11 mouse cellular contexts compared by ENCODE assay signal in genomic region chr13:14142294-14142966, GRCm38 (mm10).
DNase-seq lines count a peak whose midpoint lies in the region; ATAC-seq and TF ChIP-seq lines count a peak whose summit lies in the region.
"Had no signal": no experiment of that assay in that cellular context is flagged by ENCODE, and none has a peak within 500 bp of the region (broad histone marks: within the 10 kb centered on the region; RNA-seq: fewer than 3 reads in every experiment).

No protein-coding gene starts in this region.

- no peak overlapping the region for H3K4me3 ChIP-seq in kidney, postnatal 0 days (replicated peaks; ENCODE audit: low read depth, low read length)
- H3K4me3 ChIP-seq in cerebellum, adult 2 months (replicated peaks; ENCODE audit: insufficient read depth, low read depth, low read length): no peak overlapping the region
- H3K4me3 ChIP-seq: intestine, embryonic 15.5 days; megakaryocyte, embryonic 14.5 days had no signal

- no peaks in the 10 kb centered on the region; the same call in 1 of the 2 replicates for H3K36me3 ChIP-seq in kidney, postnatal 0 days (ENCODE audit: insufficient read depth, low read length)
- H3K36me3 ChIP-seq: intestine, embryonic 15.5 days had no signal

- TF ChIP-seq POLR2A in cerebellum, adult 2 months (IDR thresholded peaks at IDR 0.05; ENCODE audit: borderline replicate concordance, insufficient read depth, low read length): no peak

- WGBS in kidney, postnatal 0 days: 96% methylated on average over 2 of the region's 2 CpGs
- WGBS in cerebellum, adult 2 months: 99% methylated on average over 2 of the region's 2 CpGs

- intact Hi-C loops in gastrocnemius, postnatal 14 days (cut with DNase I; ENCODE audit: low total_unique reads): no loop called here

- no peak overlapping the region for H3K27ac ChIP-seq in kidney, postnatal 0 days
- no peak overlapping the region for H3K27ac ChIP-seq in cerebellum, adult 2 months (ENCODE audit: insufficient read depth, low read length)
- H3K27ac ChIP-seq: intestine, embryonic 15.5 days had no signal

- no peak for DNase-seq in kidney, postnatal 0 days (ENCODE audit: low spot score)
- no peak for DNase-seq in kidney, postnatal 25 days
- peak; percentile 70 for DNase-seq in MEL-GATA-1-ER (ENCODE audit: extremely low read depth, low read depth)
- peak; percentile 82 for DNase-seq in c-Kit-positive CD71-positive TER-119-positive erythroid progenitor cells, embryonic 14.5 days (ENCODE audit: low spot score)
- DNase-seq in thymus, postnatal 10 days (ENCODE audit: low spot score in 2 of 2): no peak
- no peak for DNase-seq in cerebellum, adult 2 months
- no peak for DNase-seq in gastrocnemius, postnatal 14 days
- DNase-seq: heart, adult 11 months had no signal

- no peak for ATAC-seq in kidney, postnatal 0 days (replicated peaks; ENCODE audit: low FRiP score, low read depth)
- peak; percentile 99 for ATAC-seq in megakaryocyte progenitor cell, adult 5-6 weeks (replicated peaks; ENCODE audit: poor library complexity)
- ATAC-seq: intestine, embryonic 15.5 days had no signal

- no peaks in the 10 kb centered on the region for H3K9me3 ChIP-seq in kidney, postnatal 0 days (replicated peaks; ENCODE audit: low read length)
- H3K9me3 ChIP-seq: intestine, embryonic 15.5 days; megakaryocyte, embryonic 14.5 days had no signal

- H3K9ac ChIP-seq in kidney, postnatal 0 days (ENCODE audit: low read depth, low read length): no peak overlapping the region
- H3K9ac ChIP-seq: intestine, embryonic 15.5 days had no signal

- H3K4me2 ChIP-seq in kidney, postnatal 0 days (ENCODE audit: low read length): no peak overlapping the region
- H3K4me2 ChIP-seq: intestine, embryonic 15.5 days had no signal

- H3K4me1 ChIP-seq in kidney, postnatal 0 days (replicated peaks; ENCODE audit: insufficient read depth, low read length): no peaks in the 10 kb centered on the region
- no peaks in the 10 kb centered on the region for H3K4me1 ChIP-seq in cerebellum, adult 2 months (ENCODE audit: control insufficient read depth, insufficient read depth, low read length)
- H3K4me1 ChIP-seq: intestine, embryonic 15.5 days had no signal

- H3K27me3 ChIP-seq in kidney, postnatal 0 days (ENCODE audit: insufficient read depth, low read length): no peaks in the 10 kb centered on the region
- no peaks in the 10 kb centered on the region for H3K27me3 ChIP-seq in cerebellum, adult 2 months (ENCODE audit: control insufficient read depth, insufficient read depth, low read length)
- H3K27me3 ChIP-seq: intestine, embryonic 15.5 days; megakaryocyte, embryonic 14.5 days had no signal

- TF ChIP-seq CTCF in kidney, postnatal 0 days (IDR thresholded peaks at IDR 0.05; ENCODE audit: low read depth): peak; percentile 38; the same call in 1 of the 2 replicates
- TF ChIP-seq CTCF in cerebellum, adult 2 months (IDR thresholded peaks at IDR 0.05; ENCODE audit: borderline replicate concordance, insufficient read depth, low read depth, low read length): no peak

Comparison
In these comparisons a context has a peak if more than half of its experiments do, and no peak if none do; other contexts are left out.
1. DNase-seq: peak in MEL-GATA-1-ER (single experiment) and c-Kit-positive CD71-positive TER-119-positive erythroid progenitor cells, embryonic 14.5 days (single experiment); none in kidney, postnatal 0 days (single experiment), kidney, postnatal 25 days (0 of 2), thymus, postnatal 10 days (0 of 2), cerebellum, adult 2 months (0 of 2) and gastrocnemius, postnatal 14 days (single experiment).